Mouse (Mus musculus) c-Kit-positive CD71-positive TER-119-negative erythroid progenitor cells, embryonic 14.5 days (primary cell): ENCODE results near the gene Il20rb.
A peak's percentile ranks its signal among the peaks of the same experiment; 100 is the strongest.

Source experiments
- DNase-seq: peaks from one replicate; pipeline ENCODE4 v3.0.0-alpha.2; 2013; ENCODE audit warnings: low read depth

Gene Il20rb

GRCm38 (mm10) chr9:100470936-100471604, 15.5 kb downstream of the Il20rb start:
- no peak for DNase-seq

- no peak for DNase-seq
These were observed 16.4 kb downstream of the Il20rb start for GRCm38 (mm10) chr9:100470228-100470627.

GRCm38 (mm10) chr9:100469681-100470080, 16.9 kb downstream of the Il20rb start:
- no peak for DNase-seq

- DNase-seq = no peak
These were observed 18.4 kb downstream of the Il20rb start for GRCm38 (mm10) chr9:100468151-100468550.

GRCm38 (mm10) chr9:100467653-100468052, 18.9 kb downstream of the Il20rb start:
- no peak for DNase-seq

- DNase-seq = no peak
These were observed 19.8 kb downstream of the Il20rb start for GRCm38 (mm10) chr9:100466743-100467142.

- DNase-seq = no peak
These were observed 20.6 kb downstream of the Il20rb start for GRCm38 (mm10) chr9:100465988-100466387.

GRCm38 (mm10) chr9:100465380-100465779, 21.2 kb downstream of the Il20rb start:
- DNase-seq = no peak

GRCm38 (mm10) chr9:100463771-100464170, 22.8 kb downstream of the Il20rb start:
- no peak for DNase-seq

GRCm38 (mm10) chr9:100462098-100462497, 24.5 kb downstream of the Il20rb start:
- no peak for DNase-seq

GRCm38 (mm10) chr9:100461671-100462070, 24.9 kb downstream of the Il20rb start:
- DNase-seq = no peak

GRCm38 (mm10) chr9:100460203-100460602, 26.4 kb downstream of the Il20rb start:
- no peak for DNase-seq

GRCm38 (mm10) chr9:100457971-100458681, 28.5 kb downstream of the Il20rb start:
- no peak for DNase-seq

- DNase-seq = no peak
These were observed 32.0 kb downstream of the Il20rb start for GRCm38 (mm10) chr9:100454664-100454993.

- peak; percentile 57 for DNase-seq
These were observed 32.5 kb downstream of the Il20rb start for GRCm38 (mm10) chr9:100453944-100454663.

- DNase-seq = no peak
These were observed 34.2 kb downstream of the Il20rb start for GRCm38 (mm10) chr9:100452432-100452831.

GRCm38 (mm10) chr9:100446059-100446686, 40.4 kb downstream of the Il20rb start:
- peak; percentile 51 for DNase-seq

GRCm38 (mm10) chr9:100440111-100440790, 46.3 kb downstream of the Il20rb start:
- no peak for DNase-seq

- DNase-seq = no peak
These were observed 47.1 kb downstream of the Il20rb start for GRCm38 (mm10) chr9:100439481-100439880.

- no peak for DNase-seq
These were observed 47.6 kb downstream of the Il20rb start for GRCm38 (mm10) chr9:100438994-100439393.

- no peak for DNase-seq
These were observed 49.6 kb downstream of the Il20rb start for GRCm38 (mm10) chr9:100436865-100437595.
